Mouse (Mus musculus) stomach, postnatal 0 days (tissue): ENCODE measurements around the gene Vcl.

Experiments
- CTCF ChIP-seq: IDR thresholded peaks from 2 replicates; pipeline ENCODE4 v1.5.1; 2016; ENCODE audit warnings: antibody characterized with exemption, low read depth, mild to moderate bottlenecking, moderate library complexity
- EP300 ChIP-seq: optimal IDR thresholded peaks from 2 replicates; pipeline ENCODE3; 2016; ENCODE audit warnings: antibody characterized with exemption

GRCm38 (mm10) chr14:21039623-21040022 is 110.4 kb downstream of the Vcl start:
- TF ChIP-seq CTCF (no peak), EP300 (no peak)
